Mouse (Mus musculus) cerebellum, adult (tissue): ENCODE results near the gene Odf3l2.

Experiments
- ATAC-seq: cut with Nextera tagmentation; 2 replicates; pipeline ENCODE4 v1.9.2; 2017; ENCODE audit warnings: mild to moderate bottlenecking, moderate library complexity, mixed read lengths; ENCODE audit not compliant: insufficient number of reproducible peaks, low FRiP score, low TSS enrichment

Gene Odf3l2

DNA sequence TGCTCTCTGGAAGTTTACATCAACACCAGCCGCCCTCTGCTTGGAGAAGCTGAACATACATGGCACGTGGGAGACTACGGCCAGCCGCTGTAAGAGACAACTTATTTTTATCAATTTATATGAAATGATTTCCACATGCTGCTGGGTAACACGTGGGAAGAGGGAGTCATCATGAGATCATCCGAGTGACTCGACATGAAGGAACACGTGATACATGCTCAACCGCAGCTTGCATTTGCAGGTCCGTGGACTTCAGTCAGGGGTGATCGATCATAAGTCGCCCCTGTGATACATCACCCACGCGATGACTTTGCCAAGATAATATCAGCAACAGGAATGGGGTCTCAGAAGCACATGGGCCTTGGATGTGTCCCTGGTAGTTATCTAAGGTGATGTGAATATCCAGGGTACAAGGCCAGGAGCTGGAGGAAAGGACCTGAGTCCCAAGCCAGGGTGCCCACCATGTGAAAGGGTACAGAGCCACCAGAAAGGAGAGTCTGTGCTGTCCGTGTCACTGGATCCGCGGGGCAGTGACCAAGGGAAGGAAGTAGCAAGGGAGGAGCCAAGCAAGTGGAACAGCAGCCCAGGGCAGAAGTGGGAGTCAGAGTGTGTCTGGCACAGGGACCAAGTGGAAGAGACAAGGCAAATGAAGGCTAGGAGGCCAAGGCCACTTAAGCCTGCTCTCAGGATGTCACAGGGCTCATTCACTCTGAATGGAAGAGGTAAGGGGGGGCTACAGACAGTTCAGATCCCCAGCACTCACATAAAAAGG lies 12.3 kb downstream of the Odf3l2 start:
- no peak for ATAC-seq

DNA sequence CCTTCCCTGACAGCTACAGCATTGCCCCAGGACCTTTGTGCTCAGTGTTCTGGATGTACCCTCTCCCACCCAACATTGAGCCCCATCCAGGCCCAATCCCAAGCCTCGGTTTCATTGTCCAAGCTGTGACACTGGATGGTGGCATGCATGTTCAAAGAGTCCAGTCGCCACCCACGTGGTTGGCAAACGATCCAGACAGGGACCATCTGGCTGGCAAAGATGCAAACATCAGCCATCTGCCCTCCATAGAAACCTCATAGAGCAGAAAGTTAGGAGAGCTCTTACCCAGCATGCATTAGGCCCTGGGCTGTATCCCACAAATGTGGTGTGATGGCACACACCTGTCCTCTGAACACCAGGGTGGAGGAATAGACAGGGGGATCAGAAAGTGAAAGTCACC lies 14.1 kb downstream of the Odf3l2 start:
- ATAC-seq, result no peak

- no peak for ATAC-seq
Measured at GRCm38 (mm10) chr10:79628377-79628776, 17.2 kb downstream of the Odf3l2 start.

- no peak for ATAC-seq
Measured at GRCm38 (mm10) chr10:79626156-79626555, 19.4 kb downstream of the Odf3l2 start.

GRCm38 (mm10) chr10:79625398-79625797 lies 20.1 kb downstream of the Odf3l2 start:
- no peak for ATAC-seq

GRCm38 (mm10) chr10:79623950-79624349 lies 21.6 kb downstream of the Odf3l2 start:
- no peak for ATAC-seq

DNA sequence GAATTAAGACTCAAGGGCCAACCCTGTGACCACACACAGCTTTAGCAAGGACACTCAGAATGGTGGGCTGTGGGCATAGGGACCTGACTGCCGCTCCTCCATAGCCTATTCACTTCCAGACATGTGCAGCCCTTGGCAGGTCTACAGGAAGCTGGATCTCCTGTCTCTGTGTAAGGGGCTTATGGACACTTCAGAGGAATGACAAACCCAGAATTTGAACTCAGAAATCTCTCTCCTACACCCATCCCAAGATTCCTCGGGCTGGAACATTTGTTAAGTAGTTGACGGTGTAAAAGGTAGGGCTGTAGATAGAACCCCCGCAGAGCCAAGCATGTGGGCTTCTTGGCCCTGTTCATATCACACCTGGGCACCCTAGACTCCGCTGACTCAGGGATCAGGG lies 29.2 kb downstream of the Odf3l2 start:
- no peak for ATAC-seq

DNA sequence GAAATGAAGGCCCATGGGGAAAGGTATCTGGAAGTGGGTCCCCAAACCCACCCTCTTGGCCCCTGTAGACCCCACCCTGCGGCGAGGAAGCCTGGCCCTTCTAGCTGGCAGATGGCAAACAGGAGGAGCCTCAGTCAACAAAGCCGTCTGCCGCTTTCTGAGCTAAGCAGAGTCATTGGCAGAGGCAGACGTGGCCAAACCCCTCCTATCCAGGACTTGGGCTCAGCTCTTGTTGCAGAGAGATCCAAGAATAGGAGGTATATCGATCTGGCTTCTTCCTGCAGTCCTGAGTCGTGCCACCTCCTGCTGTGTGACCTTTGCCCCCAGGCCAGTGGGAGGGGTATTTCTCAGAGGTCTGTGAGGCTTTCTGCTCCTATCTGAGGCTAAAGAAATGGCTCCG lies 29.7 kb downstream of the Odf3l2 start:
- ATAC-seq, result no peak

DNA sequence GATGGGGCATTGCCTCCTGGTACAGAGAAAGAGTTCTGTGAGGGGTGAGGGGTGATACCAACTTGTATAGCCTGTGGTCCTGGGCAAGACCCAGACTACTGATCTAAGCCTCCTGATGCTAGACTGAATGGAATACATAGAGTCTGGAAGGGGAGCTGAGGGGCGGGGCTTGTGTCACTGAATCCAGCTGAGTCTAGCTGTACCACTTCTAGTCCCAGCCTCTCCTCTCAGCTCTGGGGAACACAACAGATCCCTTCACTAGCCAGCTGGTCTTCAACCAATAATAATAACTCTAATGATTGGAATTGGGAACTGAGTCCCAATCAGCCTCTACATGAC lies 31.3 kb downstream of the Odf3l2 start:
- ATAC-seq, result no peak; the same call in 1 of the 2 replicates

DNA sequence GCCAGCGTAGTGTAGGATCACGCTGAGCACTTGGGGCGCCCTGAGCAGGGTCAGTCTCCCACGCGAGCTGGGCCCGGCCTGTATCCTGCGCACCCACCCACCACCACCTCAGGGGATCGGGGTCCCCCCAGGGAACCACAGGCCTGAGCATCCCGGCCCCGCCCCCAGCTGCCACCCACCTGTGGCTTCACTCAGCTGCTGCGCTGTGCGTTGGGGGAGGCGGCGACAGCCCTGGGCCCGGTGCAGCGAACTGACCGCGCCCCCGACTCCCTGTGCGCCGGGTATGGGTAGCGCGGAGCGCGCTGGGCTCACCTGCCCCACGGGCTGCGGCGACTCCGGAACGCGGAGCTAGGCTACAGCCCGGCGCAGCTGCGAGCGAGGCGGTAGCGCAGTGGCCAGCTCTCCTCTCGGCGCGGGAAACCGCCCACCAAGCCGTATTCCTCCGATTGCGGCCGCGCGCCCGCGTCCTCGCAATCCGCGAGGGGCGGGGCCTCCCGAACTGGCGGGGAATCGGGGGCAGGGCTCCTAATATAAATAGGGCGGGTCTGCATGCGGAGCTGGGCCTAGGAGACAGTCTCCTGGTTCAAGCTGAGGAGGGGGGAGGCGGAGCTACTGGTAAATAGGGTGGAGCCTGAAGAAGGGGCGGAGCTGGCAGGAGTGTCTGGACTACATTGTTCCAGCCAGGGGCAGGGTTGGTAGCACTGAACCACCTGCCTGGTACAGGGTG lies 31.8 kb downstream of the Odf3l2 start, which contains the start of gene C2cd4c:
C2cd4c (minus strand) TSS at position 448 of the 727 bp plus-strand sequence.
- peak; percentile 69 for ATAC-seq

- no peak for ATAC-seq
Measured at GRCm38 (mm10) chr10:79612192-79613135, 33.1 kb downstream of the Odf3l2 start.

GRCm38 (mm10) chr10:79611296-79611695 lies 34.2 kb downstream of the Odf3l2 start:
- no peak for ATAC-seq

DNA sequence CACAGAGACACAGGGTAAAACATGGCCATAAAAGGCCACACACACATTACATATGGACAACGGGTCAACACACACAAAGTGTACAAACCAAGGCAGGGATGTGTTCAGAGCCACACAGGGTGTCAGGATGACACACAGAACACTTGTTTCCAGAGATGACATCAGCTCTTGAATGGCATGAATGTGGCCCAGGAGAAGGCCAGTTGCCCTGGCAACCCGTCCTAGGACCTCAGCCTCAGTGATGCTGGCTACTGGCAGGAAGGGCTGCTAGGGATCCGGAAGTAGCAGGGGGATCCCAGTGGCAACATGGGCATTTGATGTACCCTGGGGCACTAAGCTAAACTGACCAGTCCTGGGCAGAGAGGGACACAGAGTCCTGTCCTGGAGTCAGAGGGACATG lies 36.3 kb downstream of the Odf3l2 start:
- no peak for ATAC-seq

GRCm38 (mm10) chr10:79607892-79608291 lies 37.6 kb downstream of the Odf3l2 start:
- no peak for ATAC-seq

DNA sequence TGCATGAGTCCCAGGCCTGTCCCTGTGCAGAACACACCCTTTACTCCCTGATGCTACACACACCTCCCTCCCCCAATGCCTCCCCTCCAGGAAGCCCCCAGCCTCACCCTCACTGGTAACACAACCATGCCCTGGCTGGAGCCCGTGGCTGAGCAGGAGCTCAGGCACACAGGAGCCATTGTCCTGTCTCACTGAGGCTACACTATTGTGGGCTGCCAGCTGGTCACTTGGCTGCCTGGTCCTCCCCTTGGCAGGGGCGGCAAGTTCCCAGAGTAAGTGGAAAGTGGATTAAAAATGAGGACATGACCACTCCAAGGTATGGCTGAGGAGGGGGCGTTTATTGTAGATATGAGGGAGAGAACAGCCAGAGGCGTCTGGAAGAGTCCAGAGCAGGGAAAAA lies 39.0 kb downstream of the Odf3l2 start:
- ATAC-seq, result no peak

DNA sequence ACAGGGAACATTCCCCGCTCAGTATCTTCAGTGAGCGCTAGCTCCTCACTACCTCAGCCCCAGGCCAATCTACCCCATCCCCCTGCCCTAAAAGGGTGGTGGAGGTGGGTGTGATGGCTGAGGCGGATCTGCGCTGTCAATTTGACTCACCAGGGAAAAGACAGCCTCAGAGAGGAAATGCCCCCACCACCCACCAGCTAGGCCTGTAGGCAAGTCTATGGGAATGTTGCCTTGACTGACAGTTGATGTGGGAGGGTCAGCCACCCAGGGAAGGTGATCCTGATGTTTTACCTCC lies 47.7 kb downstream of the Odf3l2 start:
- no peak for ATAC-seq

DNA sequence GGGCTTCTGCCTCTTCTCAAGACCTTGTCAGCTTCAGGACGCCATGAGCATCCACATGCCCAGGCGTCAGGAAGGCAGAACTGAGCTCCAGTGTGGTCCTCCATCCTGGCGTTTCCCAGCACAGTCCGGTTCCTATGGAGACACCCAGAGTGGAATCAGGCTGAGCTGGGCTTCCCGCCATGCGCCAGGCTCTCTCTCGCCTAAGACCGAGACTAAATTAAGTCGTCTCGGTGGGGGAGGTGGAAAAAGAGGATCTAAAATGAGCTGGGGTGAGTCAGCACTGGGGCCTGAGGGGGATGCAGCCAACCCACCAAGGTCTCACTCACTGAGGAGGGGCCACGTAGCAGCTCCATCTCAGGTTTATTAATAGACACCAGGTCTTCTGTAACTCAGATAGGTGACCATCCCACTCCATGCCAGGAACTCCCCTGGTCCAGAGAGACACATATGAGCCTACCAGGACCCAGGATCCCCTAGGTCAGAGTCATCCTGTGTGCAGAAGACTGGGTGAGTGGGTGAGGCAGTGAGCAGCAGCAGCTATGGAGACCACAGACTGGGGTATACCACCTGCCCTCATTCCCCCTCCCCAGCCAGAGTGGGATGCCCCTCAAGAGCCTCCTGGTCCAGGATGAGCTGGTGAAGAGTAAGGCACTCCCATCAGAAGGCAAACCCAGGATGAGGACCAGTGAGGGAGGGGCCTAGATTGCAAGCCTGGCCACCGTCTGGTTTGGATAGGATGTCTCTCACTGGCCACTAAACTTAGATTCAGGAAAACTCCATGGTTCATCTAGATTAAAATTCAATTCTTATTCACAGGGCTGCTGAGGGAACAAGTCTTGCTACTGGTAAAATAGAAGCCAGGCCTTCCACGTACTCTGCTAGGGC lies 48.2 kb downstream of the Odf3l2 start:
- ATAC-seq, result no peak

DNA sequence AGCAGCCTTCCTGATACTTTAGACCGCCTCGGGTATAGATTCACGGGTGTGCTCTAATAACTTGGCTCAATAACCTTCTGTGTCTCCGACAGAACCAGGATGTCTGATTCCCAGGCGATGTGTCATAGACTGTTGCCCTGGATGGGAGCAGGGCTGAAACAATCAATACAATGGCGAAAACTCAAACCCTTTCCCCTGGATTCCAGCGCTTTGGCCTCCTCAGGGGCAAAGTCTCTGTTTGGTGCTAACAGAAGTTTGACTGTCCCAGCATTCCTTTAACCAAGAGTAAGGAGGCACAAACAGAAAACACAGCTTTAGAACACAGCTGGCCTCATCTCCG lies 50.0 kb downstream of the Odf3l2 start:
- ATAC-seq, result no peak

- peak; percentile 88; the same call in 1 of the 2 replicates for ATAC-seq
Measured at GRCm38 (mm10) chr10:79594872-79595589, 50.5 kb downstream of the Odf3l2 start.
